Mouse (Mus musculus): ENCODE measurements at regions not wholly inside any gene's neighbourhood (a gene's known extent, or its start where the extent isn't known, plus 50 kb on each side); places are given as distances from the start of the nearest gene placed in this dataset.

DNA sequence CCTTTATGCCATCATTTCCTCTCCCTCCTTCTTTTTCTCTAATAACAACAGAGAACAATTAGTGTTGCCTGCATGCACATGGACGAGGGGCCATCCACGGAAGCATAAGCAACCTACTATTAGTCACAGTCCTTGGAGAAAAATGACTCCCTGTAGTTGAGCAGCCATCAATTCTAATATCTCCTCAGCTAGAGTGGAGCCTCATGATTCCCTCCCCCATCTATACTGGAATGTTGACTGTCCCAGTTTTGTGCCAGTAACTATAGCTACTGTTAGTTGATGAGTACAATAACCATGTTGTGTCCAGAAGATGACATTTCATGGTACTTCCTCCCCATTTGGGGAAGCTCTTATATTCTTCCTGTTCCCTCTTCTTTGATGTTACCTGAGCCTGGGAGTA lies 64.3 kb upstream of the Rtn4 start:
- TF ChIP-seq MAFK (IDR thresholded peaks at IDR 0.05; ENCODE audit: insufficient read depth, low read depth, low read length) (no peak), ZC3H11A (IDR thresholded peaks at IDR 0.05; ENCODE audit: borderline replicate concordance, low read depth, low read length) (no peak)

Data from ES-E14 (cell line).